Mouse (Mus musculus): ENCODE results near the gene Alg9.

Alg9 gene

DNA sequence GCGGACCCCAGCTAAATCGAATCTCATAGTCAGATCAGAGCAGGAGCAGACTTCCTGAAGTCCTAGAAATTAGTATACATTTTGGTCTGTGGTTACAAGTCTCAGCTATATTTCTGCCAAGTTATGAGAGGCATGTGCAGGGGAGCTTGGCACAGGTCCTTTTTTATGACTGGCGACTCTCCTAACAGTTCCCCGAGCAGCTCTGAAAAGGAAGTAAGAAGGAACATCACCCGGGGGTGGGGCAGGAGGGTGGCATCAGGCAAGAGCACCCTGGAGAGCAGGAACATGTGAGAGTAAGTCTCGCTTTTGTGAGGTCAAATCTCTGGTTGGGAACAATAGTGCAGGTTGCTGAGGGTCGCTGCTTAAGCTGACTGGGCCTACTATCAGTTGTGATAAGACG lies 75.9 kb downstream of the Alg9 start:
- DNase-seq (ENCODE audit: low spot score in 2 of 2): no peak

DNA sequence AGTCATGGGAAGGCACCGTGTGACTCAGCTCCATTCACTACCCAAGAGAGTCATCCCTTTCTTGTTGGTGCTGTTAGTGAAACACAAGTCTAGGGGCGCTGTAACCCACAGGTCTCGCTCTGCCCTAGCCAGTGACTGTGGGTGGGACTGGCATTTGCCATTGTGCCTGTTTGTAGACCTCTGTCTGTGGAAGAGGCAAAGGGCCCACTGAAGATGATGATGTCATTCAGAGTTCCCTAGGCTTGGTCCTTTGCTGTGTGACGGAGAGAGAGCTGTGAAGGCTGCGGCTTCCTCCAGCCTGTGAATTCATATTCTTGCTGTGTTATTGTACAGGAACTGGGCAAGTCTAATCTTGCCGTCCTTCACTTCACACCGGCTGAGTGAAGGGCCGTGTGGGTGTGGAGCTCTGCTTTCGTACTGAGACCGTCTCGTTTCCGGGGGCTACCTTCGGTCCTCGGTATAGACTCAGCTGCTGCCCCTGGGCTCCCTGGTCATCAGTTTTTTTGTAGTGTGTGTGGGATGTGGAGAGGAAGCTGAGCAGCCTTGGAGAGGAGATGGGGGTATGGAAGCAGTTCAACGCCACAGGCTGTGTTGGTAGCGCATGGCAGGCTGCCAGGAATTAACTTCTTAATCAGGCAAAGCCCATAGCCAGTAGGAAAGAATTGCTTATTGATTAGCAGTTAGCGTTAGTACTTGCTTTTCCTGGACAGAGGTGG lies 78.0 kb downstream of the Alg9 start:
- DNase-seq (ENCODE audit: low spot score in 2 of 2): peak in 1 of 2 experiments; percentile 35

DNA sequence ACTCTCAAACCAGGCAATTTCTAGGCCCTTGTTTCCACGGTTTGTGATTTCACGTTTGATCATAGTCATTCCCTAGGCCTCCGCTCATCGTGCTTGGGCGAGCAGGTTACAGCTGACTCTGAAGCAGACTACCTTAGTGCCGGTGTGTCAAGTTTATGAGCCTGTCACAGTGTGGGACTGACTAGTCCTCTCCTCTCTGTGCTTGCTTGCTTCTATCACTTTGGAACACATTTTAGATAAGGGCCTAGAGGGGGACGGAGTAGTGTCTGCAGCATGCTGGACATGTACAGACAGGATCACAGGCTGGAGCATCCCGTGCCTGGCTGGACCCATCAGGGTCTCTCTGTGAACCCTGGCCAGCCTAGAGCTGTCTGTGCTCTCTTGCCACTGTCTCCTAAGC lies 79.6 kb downstream of the Alg9 start:
- no peak for DNase-seq (ENCODE audit: low spot score in 2 of 2)

DNA sequence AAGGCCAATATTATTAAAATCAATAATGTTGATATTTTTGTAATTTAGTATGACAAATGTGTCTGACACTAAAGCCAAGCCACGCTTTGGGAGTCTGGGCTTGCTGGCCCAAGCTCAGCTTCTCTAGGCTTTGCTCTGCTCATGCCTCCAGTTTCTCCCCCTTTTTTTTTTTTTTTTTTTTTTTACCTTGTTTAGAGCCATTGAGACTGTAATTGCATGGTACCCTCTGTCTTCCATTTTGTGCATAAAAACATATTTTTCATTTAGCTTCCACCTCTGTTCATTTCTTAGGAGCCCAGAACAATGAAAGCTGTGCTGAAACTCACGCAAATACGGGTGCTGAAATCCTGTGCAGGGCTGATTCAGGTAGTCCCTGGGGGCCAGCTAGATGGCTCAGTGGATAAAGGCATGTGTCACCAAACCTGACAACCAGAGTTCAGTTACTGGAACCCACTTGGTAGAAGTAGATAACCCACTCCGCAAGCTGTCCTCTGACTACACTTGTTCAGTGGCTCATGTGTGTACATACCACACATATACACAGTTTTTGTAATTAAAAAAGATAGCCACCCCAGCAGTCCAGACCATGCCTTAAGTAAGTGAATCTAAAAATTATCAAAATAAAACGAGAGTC lies 80.4 kb downstream of the Alg9 start:
- DNase-seq (ENCODE audit: low spot score in 2 of 2): no peak

DNA sequence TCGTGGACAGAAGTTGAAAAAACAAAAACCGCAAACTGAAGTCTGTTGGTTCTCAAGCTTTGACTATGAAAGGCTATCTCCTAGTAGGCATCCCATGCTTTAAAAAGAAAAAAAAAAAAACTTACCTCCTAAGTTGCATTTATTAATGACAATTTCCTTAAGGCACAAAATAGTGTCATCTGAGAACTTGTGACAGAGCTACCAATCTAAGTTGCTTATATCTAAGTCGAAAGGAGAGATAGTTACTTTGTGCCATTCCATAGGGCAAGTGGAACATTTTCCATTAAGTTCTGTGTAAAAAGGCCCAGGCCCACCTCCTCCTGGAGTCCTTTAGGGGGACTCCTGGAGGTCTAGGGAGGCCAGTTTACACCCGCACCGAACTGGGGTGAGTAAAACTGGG lies 81.0 kb downstream of the Alg9 start:
- no peak for DNase-seq (ENCODE audit: low spot score in 2 of 2)

DNA sequence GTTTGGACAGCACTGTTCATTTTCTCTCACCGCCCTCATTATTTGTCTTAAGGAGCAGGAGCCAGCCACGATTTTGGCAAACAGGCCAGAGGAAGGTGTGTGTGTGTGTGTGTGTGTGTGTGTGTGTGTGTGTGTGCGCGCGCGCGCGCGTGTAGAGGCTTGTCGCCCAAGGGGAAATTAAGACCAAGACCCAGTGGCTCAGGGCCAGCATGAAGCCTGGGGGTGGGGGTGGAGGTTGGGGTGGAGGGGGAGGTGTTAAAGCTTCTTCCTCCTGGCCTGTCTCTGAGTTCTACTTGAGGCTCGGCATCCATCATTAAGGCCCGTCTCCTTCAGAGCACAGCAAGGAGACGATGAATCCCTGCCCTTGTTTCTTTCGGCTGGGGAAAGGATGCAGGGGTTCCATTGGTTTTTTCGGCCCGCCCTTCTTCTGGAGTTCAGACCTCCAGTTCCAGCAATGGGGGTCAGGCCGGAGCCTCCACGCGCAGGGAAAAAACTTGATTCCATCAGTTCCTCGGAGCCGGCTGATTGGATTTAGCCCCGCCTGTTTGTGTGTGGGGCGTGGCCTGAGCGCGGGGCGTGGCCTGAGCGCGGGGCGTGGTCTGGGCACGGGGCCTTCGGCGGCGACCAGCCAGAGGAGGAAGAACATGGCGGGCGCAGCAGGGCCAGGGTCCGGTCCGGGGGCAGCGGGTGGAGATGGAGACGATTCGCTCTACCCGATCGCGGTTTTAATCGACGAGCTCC lies 81.7 kb downstream of the Alg9 start:
- peak; percentile 90 to 94 for DNase-seq (ENCODE audit: low spot score in 2 of 2)

DNA sequence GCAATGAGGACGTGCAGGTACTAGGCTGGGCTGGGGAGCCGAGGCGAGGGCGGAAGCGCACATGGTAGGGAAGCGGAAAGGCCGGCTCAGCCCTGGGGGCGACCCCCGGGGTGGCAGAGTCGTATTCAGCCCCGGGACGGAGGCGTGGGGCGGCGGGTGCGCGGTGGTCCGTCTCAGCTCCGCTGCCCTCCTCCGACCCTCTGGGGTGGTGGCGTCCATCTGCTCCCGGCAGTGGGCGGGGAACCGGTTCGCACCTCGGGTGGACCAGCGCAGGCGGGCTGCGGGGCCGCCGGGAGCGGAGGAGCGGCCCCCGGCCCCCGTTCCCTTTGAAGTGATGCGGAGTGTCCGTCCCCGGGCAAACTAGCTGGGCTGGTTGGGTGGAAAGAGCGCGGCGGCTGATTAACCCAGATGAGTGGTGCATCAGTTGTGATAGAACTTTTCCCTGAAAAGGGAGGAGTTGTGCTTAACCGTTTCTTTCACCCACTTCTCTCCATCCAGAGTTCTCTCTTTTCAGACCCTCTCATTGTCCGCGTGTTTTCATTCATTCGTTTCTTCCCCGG lies 82.3 kb downstream of the Alg9 start:
- no peak for DNase-seq (ENCODE audit: low spot score in 2 of 2)

DNA sequence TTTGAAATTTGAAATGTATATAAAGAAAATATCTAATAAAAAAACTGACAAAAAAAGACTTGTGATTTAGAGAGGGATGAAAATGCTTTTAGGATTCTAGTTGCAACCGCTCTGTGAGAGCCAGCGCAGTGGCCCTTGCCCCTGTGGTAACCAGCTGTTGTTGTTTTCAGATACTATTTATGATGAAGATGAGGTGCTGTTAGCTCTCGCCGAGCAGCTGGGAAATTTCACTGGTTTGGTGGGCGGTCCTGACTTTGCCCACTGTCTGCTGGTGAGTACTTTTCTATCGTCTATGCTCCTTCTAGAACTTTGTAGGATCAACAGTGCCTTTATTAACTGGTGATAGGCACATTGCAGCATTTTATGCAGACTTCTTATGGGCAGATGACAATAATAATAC lies 83.9 kb downstream of the Alg9 start:
- no peak for DNase-seq (ENCODE audit: low spot score in 2 of 2)

DNA sequence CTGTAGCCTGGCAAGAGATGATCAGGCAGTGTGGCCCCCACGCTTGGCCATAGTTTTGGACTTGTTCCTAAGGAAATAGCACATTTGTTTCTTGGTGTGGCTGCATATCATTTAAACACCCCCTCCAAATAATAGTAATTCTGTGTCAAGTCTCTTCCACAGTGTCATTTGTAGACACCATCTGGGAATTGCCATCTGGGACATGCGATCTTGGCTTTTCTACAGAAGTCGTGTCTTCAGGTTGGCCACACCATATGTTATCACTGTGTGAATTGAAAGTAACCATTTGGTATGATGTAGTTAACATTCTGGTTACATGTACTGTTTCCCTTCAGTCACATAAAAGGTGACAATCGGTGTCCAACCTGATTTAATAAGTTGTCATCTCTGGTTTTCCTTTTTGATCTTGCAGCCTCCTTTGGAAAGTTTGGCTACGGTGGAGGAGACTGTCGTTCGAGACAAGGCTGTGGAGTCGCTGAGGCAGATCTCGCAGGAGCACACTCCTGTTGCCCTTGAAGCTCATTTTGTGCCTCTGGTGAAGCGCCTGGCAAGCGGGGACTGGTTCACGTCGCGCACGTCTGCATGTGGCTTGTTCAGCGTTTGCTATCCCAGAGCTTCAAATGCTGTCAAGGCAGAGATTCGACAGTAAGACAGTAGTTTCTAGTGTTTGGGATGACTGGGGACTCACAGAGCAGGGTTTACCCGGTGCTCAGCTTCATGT lies 86.5 kb downstream of the Alg9 start:
- DNase-seq (ENCODE audit: low spot score in 2 of 2): no peak

DNA sequence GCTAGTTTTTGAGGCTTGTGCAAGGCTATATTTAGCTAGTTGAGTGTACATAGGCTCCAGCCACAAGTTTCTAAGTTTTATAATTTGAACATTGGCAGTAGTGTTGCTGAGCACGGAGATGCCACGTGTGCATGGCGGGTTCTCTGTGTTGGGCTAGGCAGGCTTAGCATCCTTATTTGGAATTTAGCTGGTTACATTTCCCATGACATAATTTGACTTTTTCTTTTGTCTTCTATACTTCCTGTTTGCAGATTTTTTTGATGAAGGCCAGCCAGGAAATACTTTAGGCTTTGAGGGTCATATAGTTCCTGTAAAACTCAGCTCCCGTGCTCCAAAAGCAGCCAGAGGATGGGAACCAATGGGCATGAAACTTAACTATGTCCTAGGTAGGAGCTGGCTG lies 89.0 kb downstream of the Alg9 start:
- no peak for DNase-seq (ENCODE audit: low spot score in 2 of 2)

DNA sequence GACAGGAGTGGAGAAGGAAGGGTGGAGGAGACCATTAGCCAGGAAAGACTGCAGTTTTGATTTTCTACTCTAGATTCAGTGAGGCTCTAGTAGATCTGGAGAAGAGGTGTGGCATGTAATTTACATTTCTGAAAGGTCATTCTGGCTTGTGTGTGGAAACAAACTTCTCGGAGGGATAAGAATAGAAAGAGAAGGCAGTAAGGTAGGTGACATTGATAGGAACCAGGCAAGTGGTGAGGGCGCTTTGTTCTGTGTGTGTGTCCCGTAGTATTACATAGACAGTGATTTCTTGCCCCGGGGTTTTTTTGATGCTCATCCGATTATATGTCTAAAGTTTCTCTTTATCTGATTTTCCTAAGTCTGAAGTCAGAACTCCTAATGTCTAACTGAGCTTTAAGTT lies 90.1 kb downstream of the Alg9 start:
- no peak for DNase-seq (ENCODE audit: low spot score in 2 of 2)

DNA sequence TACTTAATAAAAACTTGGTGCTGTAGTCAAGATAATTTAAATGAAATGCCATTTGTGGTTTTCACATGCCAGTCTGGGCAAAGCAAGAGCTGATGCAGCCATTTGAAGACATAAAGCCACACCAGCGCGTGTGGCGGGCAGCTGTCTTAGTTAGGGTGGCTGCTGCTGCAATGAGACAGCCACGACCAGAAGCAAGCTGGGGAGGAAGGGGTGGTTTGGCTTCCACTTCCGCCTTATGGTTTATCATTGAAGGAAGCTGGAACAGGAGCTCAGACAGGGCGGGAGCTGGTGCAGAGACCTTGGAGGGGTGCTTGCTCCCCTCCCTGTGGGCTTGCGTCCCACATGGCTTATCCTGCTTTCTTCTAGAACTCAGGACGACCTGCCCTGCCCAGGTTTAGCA lies 91.0 kb downstream of the Alg9 start:
- DNase-seq (ENCODE audit: low spot score in 2 of 2): no peak

DNA sequence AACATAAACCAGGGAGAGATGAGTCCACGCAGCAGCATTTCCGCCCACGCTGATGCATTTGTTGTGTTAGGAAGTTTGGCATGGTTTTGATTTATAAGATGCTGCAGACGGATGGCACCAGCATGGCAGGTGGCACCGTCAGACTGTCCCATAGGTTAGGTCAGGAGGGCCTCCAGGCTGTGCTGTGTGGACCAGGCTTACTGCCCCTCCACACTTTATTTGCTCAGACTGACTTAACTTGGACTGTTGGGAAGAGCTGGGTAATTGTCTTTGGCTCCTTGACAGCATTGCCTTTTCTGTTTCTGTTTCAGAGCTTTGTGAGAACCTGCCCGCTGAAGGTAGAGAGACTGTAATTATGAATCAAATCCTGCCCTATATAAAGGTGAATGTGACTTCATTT lies 92.2 kb downstream of the Alg9 start:
- DNase-seq (ENCODE audit: low spot score in 2 of 2): no peak

DNA sequence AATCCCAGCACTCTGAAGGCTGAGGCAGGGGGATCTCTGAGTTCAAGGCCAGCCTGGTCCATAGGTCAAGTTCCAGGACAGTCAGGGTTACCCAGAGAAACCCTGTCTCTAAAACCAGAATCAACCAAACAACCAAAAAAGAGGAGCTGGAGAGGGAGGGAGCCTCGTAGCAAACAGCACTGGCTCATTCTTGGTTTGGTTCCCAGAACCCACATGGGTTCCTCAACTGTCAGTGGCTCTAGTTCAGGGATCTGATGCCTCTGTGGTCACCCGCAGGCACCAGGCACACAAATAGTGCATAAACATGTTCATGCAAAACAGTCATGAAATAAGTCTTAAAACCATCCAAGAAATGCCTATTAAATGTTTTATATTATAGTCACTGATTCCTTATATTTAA lies 93.4 kb downstream of the Alg9 start:
- DNase-seq (ENCODE audit: low spot score in 2 of 2): no peak

DNA sequence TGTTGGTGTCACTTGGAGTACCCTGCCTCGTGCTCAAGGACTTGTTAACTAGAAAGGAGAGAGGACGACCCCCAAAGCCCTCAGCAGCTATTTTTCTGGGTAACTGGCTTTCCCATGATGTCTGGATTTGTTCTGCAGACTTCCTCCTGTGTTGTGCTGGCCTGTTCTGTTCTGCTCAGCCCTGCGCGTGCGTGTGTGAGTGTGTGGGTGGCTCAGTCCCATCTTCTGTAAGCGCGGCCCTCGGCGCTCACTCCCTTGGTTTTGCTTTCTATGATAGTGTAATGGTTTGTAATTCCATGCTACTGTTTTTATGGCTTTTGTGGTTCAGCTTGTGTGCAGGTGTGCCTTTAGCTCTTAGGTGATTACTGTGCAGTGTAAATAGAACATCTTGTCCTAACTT lies 98.4 kb downstream of the Alg9 start:
- DNase-seq (ENCODE audit: low spot score in 2 of 2): no peak

DNA sequence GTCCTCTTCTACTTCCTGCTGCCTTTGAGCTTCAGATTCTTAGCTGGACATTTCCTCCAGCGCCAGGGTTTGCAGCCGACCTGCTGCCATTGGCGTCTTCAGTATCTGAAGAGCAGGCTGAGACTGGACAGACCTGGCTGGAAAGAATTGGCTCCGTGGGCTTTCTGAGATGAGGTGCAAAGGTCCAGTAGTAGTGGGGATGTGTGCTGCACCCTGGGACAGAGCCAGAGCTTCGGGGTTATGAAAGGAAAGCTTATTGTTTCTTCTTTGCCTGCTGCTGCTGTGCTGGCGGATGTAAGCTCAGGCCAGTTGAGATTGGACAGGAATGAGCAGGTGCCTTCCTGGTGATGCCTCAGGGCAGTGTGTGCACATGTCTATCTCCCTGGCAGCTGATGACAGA lies 99.2 kb downstream of the Alg9 start:
- no peak for DNase-seq (ENCODE audit: low spot score in 2 of 2)

DNA sequence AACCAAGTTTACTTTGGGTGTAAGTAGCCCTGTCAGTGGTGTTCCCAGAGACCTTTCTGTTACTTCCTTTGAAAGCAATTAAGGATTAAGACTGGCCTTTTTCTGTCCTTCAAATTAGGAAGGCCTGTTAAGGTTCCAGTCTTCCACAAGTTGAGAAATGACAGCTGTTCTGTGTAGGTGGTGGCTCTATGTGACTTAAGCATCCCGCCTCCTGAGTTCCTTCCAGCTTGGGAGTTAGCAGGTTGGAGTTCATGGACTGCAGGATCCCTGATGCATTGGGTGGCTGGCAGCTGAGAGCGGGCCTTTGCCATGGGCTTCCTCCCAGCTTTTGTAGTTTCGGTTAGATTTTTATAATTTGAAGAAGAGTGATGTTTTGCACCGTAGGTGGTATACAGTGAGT lies 100.7 kb downstream of the Alg9 start:
- DNase-seq (ENCODE audit: low spot score in 2 of 2): no peak

DNA sequence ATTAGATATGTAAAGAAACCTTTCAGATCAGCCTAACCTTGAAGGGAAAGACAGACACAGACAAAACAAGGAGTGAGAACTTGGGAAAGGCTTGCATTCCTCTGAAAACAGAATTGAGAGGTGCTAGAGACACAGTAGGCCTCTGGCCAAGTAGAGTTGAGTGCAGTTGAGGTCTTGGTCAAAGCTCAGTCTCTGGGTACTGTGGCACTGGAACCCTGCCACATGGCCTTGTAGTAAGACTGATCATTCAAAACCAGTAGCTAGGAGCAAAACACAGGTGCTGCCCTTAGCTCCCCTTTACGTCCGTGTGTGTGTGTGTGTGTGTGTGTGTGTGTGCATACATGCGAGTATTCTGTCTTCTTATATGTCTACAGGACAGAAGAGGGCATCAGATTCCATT lies 101.5 kb downstream of the Alg9 start:
- no peak for DNase-seq (ENCODE audit: low spot score in 2 of 2)

DNA sequence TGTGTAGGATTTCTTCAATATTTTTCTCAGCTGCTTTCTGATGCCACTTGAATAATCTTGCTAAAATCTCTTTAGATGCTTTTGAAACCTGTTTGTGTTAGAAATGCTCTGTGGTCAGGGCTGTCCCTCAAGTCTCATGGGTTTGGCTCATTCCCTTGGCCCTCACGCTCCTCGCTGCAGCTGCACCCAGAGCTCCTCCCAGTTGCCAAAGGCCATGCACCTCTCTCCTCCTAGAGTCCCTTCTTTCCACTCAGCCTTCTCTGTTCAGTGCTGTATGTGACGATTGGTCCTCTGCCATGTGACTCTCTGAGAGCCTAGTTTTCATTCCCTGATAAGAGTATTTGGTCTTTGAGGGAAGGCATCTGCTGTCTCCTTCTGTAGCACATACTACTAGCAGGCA lies 102.6 kb downstream of the Alg9 start:
- DNase-seq (ENCODE audit: low spot score in 2 of 2): no peak

DNA sequence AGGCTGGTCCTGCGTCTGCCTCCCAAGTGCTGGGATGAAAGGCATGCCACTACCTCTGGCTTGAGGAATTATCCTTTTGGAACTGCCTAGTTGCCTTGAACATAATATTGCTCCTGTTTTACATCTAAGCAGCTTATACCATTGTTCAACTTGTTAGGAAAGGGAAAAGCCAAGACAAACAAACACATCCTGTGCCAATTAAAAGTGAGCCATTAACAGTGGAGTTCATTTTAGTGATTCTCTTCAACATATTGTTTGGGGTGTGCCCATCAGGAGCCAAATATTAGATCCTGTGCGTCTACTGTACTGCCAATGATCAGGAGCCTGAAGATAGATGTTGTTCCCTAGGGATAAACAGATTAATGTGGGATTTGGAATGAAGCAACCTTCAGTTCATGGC lies 107.4 kb downstream of the Alg9 start:
- no peak for DNase-seq (ENCODE audit: low spot score in 2 of 2)

DNA sequence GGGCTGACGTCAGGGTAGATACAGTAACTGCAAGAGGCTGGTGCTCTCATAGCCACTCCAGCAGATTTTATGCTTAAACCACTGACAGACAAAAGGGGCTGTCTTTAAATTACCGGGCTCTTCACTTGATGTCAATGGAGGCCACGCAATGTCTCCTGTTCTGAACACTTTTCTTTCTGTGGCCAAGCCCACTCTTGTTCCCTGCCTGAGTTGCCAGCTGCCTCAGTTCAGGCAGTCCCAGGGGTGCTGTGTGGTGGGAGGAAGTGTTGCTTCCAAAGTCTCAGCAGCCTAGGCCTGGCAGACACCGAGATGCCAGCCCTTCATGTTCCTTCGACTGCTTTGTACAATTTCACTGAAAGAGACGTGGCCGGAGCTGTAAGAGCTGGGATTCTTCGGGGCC lies 109.3 kb downstream of the Alg9 start:
- DNase-seq (ENCODE audit: low spot score in 2 of 2): no peak

Data from cerebellum, postnatal 4 days (tissue).